Mouse (Mus musculus): ENCODE data around the gene Trim72. TPM values are rescaled to one million over a fixed set of nuclear protein-coding genes. Genes with fewer than 3 reads are reported as not detected.

Gene Trim72
- total RNA-seq, 1 experiment, result 1.2 TPM

DNA sequence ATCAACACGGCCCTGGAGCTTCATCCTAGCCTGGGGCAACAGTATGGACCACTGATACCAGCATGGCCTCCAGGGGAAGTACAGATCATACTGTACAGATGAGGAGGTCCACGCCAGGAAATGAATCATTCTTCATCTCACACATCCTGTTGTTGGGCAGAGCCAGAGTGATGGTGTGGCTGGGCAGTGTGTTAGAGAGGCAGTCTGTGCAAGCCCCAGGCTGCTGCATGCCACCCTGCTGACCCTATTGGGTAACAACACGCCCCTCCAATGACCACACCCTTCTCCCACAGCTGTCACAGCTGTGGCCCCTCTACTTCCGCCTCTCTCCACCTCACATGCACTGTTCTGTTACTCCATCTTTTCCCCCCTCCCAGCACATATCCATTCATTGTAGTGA lies 47.0 kb downstream of the Trim72 start:
- no peaks in the 10 kb centered on the region for H3K9me3 ChIP-seq (ENCODE audit: control insufficient read depth, insufficient read depth, low read depth, low read length)
- H3K27ac ChIP-seq (ENCODE audit: insufficient read depth, low read depth, low read length, poor library complexity, severe bottlenecking), result no peak overlapping the region
- H3K9ac ChIP-seq (ENCODE audit: insufficient read depth, low read depth, low read length, poor library complexity, severe bottlenecking), result no peak overlapping the region
- in situ Hi-C loops (cut with MboI; ENCODE audit: low sequenced_read_pairs in 2 of 2, unreplicated experiment in 2 of 2), result no loop called here
- H3K4me1 ChIP-seq (ENCODE audit: control insufficient read depth in 2 of 2, insufficient read depth in 2 of 2, low read length in 2 of 2, poor library complexity in 1 of 2), result no peaks in the 10 kb centered on the region
- TF ChIP-seq ZC3H11A (IDR thresholded peaks at IDR 0.05; ENCODE audit: borderline replicate concordance, low read depth, low read length) (no peak), CHD2 (IDR thresholded peaks at IDR 0.05; ENCODE audit: low read depth, low read length) (no peak), ZNF384 (IDR thresholded peaks at IDR 0.05; ENCODE audit: low read depth, low read length) (no peak), MAFK (IDR thresholded peaks at IDR 0.05; ENCODE audit: insufficient read depth, low read depth, low read length) (no peak), HCFC1 (IDR thresholded peaks at IDR 0.05; ENCODE audit: borderline replicate concordance, insufficient read depth, low read length) (no peak)
- no peak for DNase-seq (ENCODE audit: low read depth, low spot score)
- no peaks in the 10 kb centered on the region for H3K36me3 ChIP-seq (ENCODE audit: control insufficient read depth, insufficient read depth, low read length, poor library complexity, severe bottlenecking)
- H3K4me3 ChIP-seq (ENCODE audit: insufficient read depth in 1 of 2, low read depth in 1 of 2, low read length in 2 of 2, poor library complexity in 1 of 2, severe bottlenecking in 1 of 2), result no peak overlapping the region

DNA sequence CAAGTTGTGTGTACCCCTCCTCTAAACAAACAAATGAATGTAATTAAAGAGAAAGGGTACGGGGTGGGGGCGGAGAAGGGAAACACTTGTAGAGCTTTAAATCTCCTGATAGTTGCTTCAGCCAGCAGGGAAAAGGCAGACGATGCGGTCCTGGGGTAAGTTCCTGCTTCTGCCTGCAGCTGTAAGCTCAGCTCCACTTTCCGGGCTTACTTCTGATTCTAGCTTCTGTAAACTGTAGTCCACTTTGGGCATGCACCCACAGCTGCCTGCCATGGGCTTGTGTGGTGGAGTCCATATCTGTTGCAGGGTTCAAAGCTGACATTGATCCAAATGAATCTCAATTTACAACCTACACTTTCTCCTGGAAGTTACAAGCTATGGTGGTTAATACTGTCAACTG lies 49.3 kb downstream of the Trim72 start:
- no peak for TF ChIP-seq MAFK (IDR thresholded peaks at IDR 0.05; ENCODE audit: insufficient read depth, low read depth, low read length)
- TF ChIP-seq HCFC1 (IDR thresholded peaks at IDR 0.05; ENCODE audit: borderline replicate concordance, insufficient read depth, low read length), result no peak
- no peak for TF ChIP-seq ZNF384 (IDR thresholded peaks at IDR 0.05; ENCODE audit: low read depth, low read length)
- no peak for TF ChIP-seq ZC3H11A (IDR thresholded peaks at IDR 0.05; ENCODE audit: borderline replicate concordance, low read depth, low read length)
- TF ChIP-seq CHD2 (IDR thresholded peaks at IDR 0.05; ENCODE audit: low read depth, low read length), result no peak
- no peak overlapping the region for H3K27ac ChIP-seq (ENCODE audit: insufficient read depth, low read depth, low read length, poor library complexity, severe bottlenecking)
- H3K4me1 ChIP-seq (ENCODE audit: control insufficient read depth in 2 of 2, insufficient read depth in 2 of 2, low read length in 2 of 2, poor library complexity in 1 of 2), result no peaks in the 10 kb centered on the region
- no peaks in the 10 kb centered on the region for H3K9me3 ChIP-seq (ENCODE audit: control insufficient read depth, insufficient read depth, low read depth, low read length)
- H3K36me3 ChIP-seq (ENCODE audit: control insufficient read depth, insufficient read depth, low read length, poor library complexity, severe bottlenecking), result no peaks in the 10 kb centered on the region
- in situ Hi-C loops (cut with MboI; ENCODE audit: low sequenced_read_pairs in 2 of 2, unreplicated experiment in 2 of 2), result no loop called here
- no peak overlapping the region for H3K4me3 ChIP-seq (ENCODE audit: insufficient read depth in 1 of 2, low read depth in 1 of 2, low read length in 2 of 2, poor library complexity in 1 of 2, severe bottlenecking in 1 of 2)
- DNase-seq (ENCODE audit: low read depth, low spot score), result no peak
- H3K9ac ChIP-seq (ENCODE audit: insufficient read depth, low read depth, low read length, poor library complexity, severe bottlenecking), result no peak overlapping the region

DNA sequence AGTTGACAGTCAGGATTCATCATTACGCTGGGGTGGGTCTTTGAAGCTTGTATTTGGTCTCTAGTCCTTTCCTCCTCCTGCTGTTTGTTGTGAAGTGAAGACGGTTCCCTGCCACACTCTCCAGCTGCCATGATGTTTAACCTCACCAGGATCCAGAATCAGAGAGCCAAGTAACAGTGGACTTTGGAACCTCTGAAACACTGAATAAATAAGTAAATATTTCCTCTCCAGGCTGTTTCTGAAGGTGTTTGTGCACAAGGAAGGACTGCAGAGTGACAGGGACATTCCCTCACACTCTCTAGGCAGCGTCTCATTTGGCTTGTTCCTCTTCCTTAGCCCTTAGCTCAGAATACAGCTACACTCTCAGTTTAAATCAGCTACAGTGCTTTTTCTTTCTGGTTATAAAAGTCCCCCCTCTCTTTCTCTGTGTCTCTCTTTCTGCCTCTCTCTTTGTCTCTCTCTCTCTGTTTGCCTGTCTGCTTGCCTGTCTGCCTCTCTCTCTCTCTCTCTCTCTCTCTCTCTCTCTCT lies 53.2 kb downstream of the Trim72 start:
- Histone ChIP-seq H3K4me3 (ENCODE audit: insufficient read depth in 1 of 2, low read depth in 1 of 2, low read length in 2 of 2, poor library complexity in 1 of 2, severe bottlenecking in 1 of 2) (no peak overlapping the region), H3K36me3 (ENCODE audit: control insufficient read depth, insufficient read depth, low read length, poor library complexity, severe bottlenecking) (no peaks in the 10 kb centered on the region), H3K4me1 (ENCODE audit: control insufficient read depth in 2 of 2, insufficient read depth in 2 of 2, low read length in 2 of 2, poor library complexity in 1 of 2) (no peaks in the 10 kb centered on the region), H3K9me3 (ENCODE audit: control insufficient read depth, insufficient read depth, low read depth, low read length) (no peaks in the 10 kb centered on the region), H3K9ac (ENCODE audit: insufficient read depth, low read depth, low read length, poor library complexity, severe bottlenecking) (no peak overlapping the region), H3K27ac (ENCODE audit: insufficient read depth, low read depth, low read length, poor library complexity, severe bottlenecking) (no peak overlapping the region)
- TF ChIP-seq HCFC1 (IDR thresholded peaks at IDR 0.05; ENCODE audit: borderline replicate concordance, insufficient read depth, low read length) (no peak), MAFK (IDR thresholded peaks at IDR 0.05; ENCODE audit: insufficient read depth, low read depth, low read length) (no peak), ZC3H11A (IDR thresholded peaks at IDR 0.05; ENCODE audit: borderline replicate concordance, low read depth, low read length) (no peak), ZNF384 (IDR thresholded peaks at IDR 0.05; ENCODE audit: low read depth, low read length) (no peak), CHD2 (IDR thresholded peaks at IDR 0.05; ENCODE audit: low read depth, low read length) (no peak)
- no peak for DNase-seq (ENCODE audit: low read depth, low spot score)
- in situ Hi-C loops (cut with MboI; ENCODE audit: low sequenced_read_pairs in 2 of 2, unreplicated experiment in 2 of 2), result no loop called here

DNA sequence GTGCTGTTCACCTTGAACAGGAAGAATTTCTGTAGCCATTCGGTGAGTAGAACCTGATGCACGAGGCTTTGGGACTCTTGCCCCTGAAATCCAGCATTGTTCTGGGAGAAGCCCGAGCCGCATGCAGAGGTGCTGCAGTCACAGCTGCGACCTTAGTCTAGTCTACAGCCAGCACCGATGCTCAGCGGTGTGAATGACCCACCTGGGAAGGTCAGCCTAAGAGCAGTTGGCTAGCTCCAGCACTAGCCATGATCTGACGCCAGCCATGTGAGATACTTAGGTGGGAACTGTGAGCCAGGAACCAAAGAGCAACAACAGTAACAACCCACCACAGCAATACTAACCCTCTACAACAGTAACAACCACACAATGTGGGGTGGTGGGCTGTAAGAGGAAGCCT lies 54.1 kb downstream of the Trim72 start:
- Histone ChIP-seq H3K4me3 (ENCODE audit: insufficient read depth in 1 of 2, low read depth in 1 of 2, low read length in 2 of 2, poor library complexity in 1 of 2, severe bottlenecking in 1 of 2) (no peak overlapping the region), H3K27ac (ENCODE audit: insufficient read depth, low read depth, low read length, poor library complexity, severe bottlenecking) (no peak overlapping the region), H3K4me1 (ENCODE audit: control insufficient read depth in 2 of 2, insufficient read depth in 2 of 2, low read length in 2 of 2, poor library complexity in 1 of 2) (no peaks in the 10 kb centered on the region), H3K36me3 (ENCODE audit: control insufficient read depth, insufficient read depth, low read length, poor library complexity, severe bottlenecking) (no peaks in the 10 kb centered on the region), H3K9me3 (ENCODE audit: control insufficient read depth, insufficient read depth, low read depth, low read length) (no peaks in the 10 kb centered on the region), H3K9ac (ENCODE audit: insufficient read depth, low read depth, low read length, poor library complexity, severe bottlenecking) (no peak overlapping the region)
- TF ChIP-seq MAFK (IDR thresholded peaks at IDR 0.05; ENCODE audit: insufficient read depth, low read depth, low read length), result no peak
- DNase-seq (ENCODE audit: low read depth, low spot score), result no peak
- in situ Hi-C loops (cut with MboI; ENCODE audit: low sequenced_read_pairs in 2 of 2, unreplicated experiment in 2 of 2), result no loop called here

GRCm38 (mm10) chr7:128058576-128058975 lies 54.8 kb downstream of the Trim72 start:
- H3K27ac ChIP-seq (ENCODE audit: insufficient read depth, low read depth, low read length, poor library complexity, severe bottlenecking), result no peak overlapping the region
- no peak overlapping the region for H3K9ac ChIP-seq (ENCODE audit: insufficient read depth, low read depth, low read length, poor library complexity, severe bottlenecking)
- no peak overlapping the region for H3K4me3 ChIP-seq (ENCODE audit: insufficient read depth in 1 of 2, low read depth in 1 of 2, low read length in 2 of 2, poor library complexity in 1 of 2, severe bottlenecking in 1 of 2)
- H3K9me3 ChIP-seq (ENCODE audit: control insufficient read depth, insufficient read depth, low read depth, low read length), result no peaks in the 10 kb centered on the region
- H3K36me3 ChIP-seq (ENCODE audit: control insufficient read depth, insufficient read depth, low read length, poor library complexity, severe bottlenecking), result no peaks in the 10 kb centered on the region
- no peaks in the 10 kb centered on the region for H3K4me1 ChIP-seq (ENCODE audit: control insufficient read depth in 2 of 2, insufficient read depth in 2 of 2, low read length in 2 of 2, poor library complexity in 1 of 2)
- DNase-seq (ENCODE audit: low read depth, low spot score), result no peak
- TF ChIP-seq HCFC1 (IDR thresholded peaks at IDR 0.05; ENCODE audit: borderline replicate concordance, insufficient read depth, low read length) (no peak), ZC3H11A (IDR thresholded peaks at IDR 0.05; ENCODE audit: borderline replicate concordance, low read depth, low read length) (no peak), MAFK (IDR thresholded peaks at IDR 0.05; ENCODE audit: insufficient read depth, low read depth, low read length) (no peak), ZNF384 (IDR thresholded peaks at IDR 0.05; ENCODE audit: low read depth, low read length) (no peak), CHD2 (IDR thresholded peaks at IDR 0.05; ENCODE audit: low read depth, low read length) (no peak)
- in situ Hi-C loops (cut with MboI; ENCODE audit: low sequenced_read_pairs in 2 of 2, unreplicated experiment in 2 of 2), result no loop called here
